Mouse (Mus musculus): ENCODE data around the gene Asb17. TPM values are rescaled to one million over a fixed set of nuclear protein-coding genes. Genes with fewer than 3 reads are reported as not detected.

The Asb17 gene
- polyA plus RNA-seq, 1 experiment = not detected

GRCm38 (mm10) chr3:153806773-153807443 is 37.1 kb upstream of the Asb17 start:
- Histone ChIP-seq H3K4me1 (ENCODE audit: control insufficient read depth, insufficient read depth, low read length) (peaks cover 3% of the 10 kb centered on the region; the same call in 1 of the 2 replicates), H3K27ac (ENCODE audit: insufficient read depth, low read length) (no peak overlapping the region), H3K4me3 (replicated peaks; ENCODE audit: insufficient read depth, low read depth, low read length) (no peak overlapping the region), H3K27me3 (ENCODE audit: control insufficient read depth, insufficient read depth, low read length) (no peaks in the 10 kb centered on the region)
- 86% methylated on average over 9 of the region's 9 CpGs for WGBS
- TF ChIP-seq CTCF (IDR thresholded peaks at IDR 0.05; ENCODE audit: borderline replicate concordance, insufficient read depth, low read depth, low read length) (no peak), POLR2A (IDR thresholded peaks at IDR 0.05; ENCODE audit: borderline replicate concordance, insufficient read depth, low read length) (no peak)
- DNase-seq = no peak

DNA sequence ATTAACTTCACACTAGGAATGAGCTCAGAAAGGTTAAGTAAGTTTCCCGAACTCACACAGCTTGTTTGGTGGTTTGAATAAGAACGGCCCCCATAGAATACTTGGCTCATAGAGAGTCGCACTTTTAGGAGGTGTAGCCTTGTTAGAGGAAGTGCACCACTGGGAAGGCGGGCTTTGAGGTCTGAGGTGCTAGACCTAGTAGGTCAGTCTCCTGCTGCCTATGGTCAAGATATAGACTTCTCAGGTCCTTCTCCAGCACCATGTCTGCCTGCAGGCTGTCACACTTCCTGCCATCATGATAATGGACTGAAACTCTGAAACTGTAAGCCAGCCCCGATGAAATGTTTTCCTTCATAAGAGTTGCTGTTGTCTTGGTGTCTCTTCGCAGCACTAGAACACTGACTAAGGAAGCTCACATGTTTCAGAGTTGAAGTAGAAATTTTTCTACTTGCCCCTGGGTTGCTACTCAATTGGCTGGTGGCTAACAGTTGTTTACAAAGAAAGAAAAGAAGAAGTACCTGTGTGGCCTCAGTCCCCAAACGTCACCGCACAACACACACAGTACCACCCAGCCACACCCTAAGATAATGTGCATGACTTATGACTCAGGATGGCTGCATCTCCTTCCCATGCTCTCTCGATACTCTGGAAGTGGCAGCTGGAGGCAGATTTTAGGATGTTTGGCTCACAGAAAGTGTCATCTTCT is 36.4 kb upstream of the Asb17 start:
- Histone ChIP-seq H3K27ac (ENCODE audit: insufficient read depth, low read length) (no peak overlapping the region), H3K4me3 (replicated peaks; ENCODE audit: insufficient read depth, low read depth, low read length) (no peak overlapping the region), H3K4me1 (ENCODE audit: control insufficient read depth, insufficient read depth, low read length) (peaks cover 3% of the 10 kb centered on the region; the same call in 1 of the 2 replicates), H3K27me3 (ENCODE audit: control insufficient read depth, insufficient read depth, low read length) (no peaks in the 10 kb centered on the region)
- TF ChIP-seq POLR2A (IDR thresholded peaks at IDR 0.05; ENCODE audit: borderline replicate concordance, insufficient read depth, low read length) (no peak), CTCF (IDR thresholded peaks at IDR 0.05; ENCODE audit: borderline replicate concordance, insufficient read depth, low read depth, low read length) (no peak)
- WGBS = 93% methylated on average over 9 of the region's 9 CpGs
- no peak for DNase-seq

GRCm38 (mm10) chr3:153808406-153808805 is 35.6 kb upstream of the Asb17 start:
- 94% methylated on average over 13 of the region's 13 CpGs for WGBS
- no peak for TF ChIP-seq POLR2A (IDR thresholded peaks at IDR 0.05; ENCODE audit: borderline replicate concordance, insufficient read depth, low read length)
- TF ChIP-seq CTCF (IDR thresholded peaks at IDR 0.05; ENCODE audit: borderline replicate concordance, insufficient read depth, low read depth, low read length) = no peak
- H3K4me3 ChIP-seq (replicated peaks; ENCODE audit: insufficient read depth, low read depth, low read length) = no peak overlapping the region
- DNase-seq = no peak
- H3K27ac ChIP-seq (ENCODE audit: insufficient read depth, low read length) = no peak overlapping the region
- H3K4me1 ChIP-seq (ENCODE audit: control insufficient read depth, insufficient read depth, low read length) = peaks cover 3% of the 10 kb centered on the region; the same call in 1 of the 2 replicates
- no peaks in the 10 kb centered on the region for H3K27me3 ChIP-seq (ENCODE audit: control insufficient read depth, insufficient read depth, low read length)

DNA sequence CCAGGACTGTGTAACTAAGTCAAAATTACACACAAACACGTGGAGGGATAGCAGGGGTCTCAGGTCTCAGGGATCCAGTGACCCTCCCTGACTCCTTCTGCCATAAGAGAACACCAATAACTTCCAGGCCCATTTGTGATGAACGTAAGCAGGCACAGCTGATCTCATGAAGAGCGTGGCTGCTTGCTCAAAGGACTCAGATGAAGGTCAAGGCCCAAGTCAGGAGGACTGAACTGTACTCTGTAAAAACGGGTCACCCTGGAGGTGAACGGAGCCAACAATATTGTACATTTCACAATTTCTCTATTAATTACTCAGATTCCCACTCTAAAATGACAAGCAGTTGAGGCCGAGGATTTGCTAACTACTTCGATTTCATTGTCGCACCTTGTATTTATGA is 30.0 kb upstream of the Asb17 start:
- 91% methylated on average over 8 of the region's 8 CpGs for WGBS
- H3K4me1 ChIP-seq (ENCODE audit: control insufficient read depth, insufficient read depth, low read length) = no peaks in the 10 kb centered on the region
- no peak overlapping the region for H3K4me3 ChIP-seq (replicated peaks; ENCODE audit: insufficient read depth, low read depth, low read length)
- DNase-seq = no peak
- no peak for TF ChIP-seq CTCF (IDR thresholded peaks at IDR 0.05; ENCODE audit: borderline replicate concordance, insufficient read depth, low read depth, low read length)
- TF ChIP-seq POLR2A (IDR thresholded peaks at IDR 0.05; ENCODE audit: borderline replicate concordance, insufficient read depth, low read length) = no peak
- H3K27ac ChIP-seq (ENCODE audit: insufficient read depth, low read length) = no peak overlapping the region
- no peaks in the 10 kb centered on the region for H3K27me3 ChIP-seq (ENCODE audit: control insufficient read depth, insufficient read depth, low read length)

DNA sequence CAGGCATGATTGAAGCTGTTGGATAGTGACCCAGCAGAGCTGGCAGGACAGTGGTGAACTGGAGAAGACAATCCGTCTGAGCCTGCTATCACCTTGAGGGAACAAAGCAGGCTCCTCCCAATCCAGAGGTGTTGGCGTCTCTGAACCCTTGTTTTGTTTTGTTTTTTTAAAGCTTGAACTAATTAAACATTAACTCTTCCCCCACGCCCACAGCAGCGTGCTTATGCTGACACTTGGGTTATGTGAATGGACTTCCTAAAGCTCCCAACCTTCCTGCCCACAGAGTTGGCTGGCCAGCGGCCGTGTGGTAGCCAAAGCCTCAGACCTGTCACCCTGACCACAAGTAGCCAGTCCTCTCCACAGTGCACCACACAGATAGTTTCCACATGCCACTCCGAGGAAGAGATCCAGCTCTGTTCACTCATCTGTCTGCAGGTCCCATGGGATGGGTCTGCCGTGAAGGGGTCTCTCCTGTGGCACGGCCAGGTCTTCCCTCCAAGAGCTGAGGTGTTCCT is 26.6 kb upstream of the Asb17 start:
- DNase-seq = no peak
- WGBS = 87% methylated on average over 9 of the region's 9 CpGs
- H3K4me3 ChIP-seq (replicated peaks; ENCODE audit: insufficient read depth, low read depth, low read length) = no peak overlapping the region
- H3K27ac ChIP-seq (ENCODE audit: insufficient read depth, low read length) = no peak overlapping the region
- no peaks in the 10 kb centered on the region for H3K4me1 ChIP-seq (ENCODE audit: control insufficient read depth, insufficient read depth, low read length)
- no peaks in the 10 kb centered on the region for H3K27me3 ChIP-seq (ENCODE audit: control insufficient read depth, insufficient read depth, low read length)
- TF ChIP-seq POLR2A (IDR thresholded peaks at IDR 0.05; ENCODE audit: borderline replicate concordance, insufficient read depth, low read length) (no peak), CTCF (IDR thresholded peaks at IDR 0.05; ENCODE audit: borderline replicate concordance, insufficient read depth, low read depth, low read length) (no peak)

GRCm38 (mm10) chr3:153818723-153819122 is 25.3 kb upstream of the Asb17 start:
- DNase-seq = no peak
- Histone ChIP-seq H3K27ac (ENCODE audit: insufficient read depth, low read length) (no peak overlapping the region), H3K4me1 (ENCODE audit: control insufficient read depth, insufficient read depth, low read length) (peaks cover 3% of the 10 kb centered on the region), H3K4me3 (replicated peaks; ENCODE audit: insufficient read depth, low read depth, low read length) (no peak overlapping the region), H3K27me3 (ENCODE audit: control insufficient read depth, insufficient read depth, low read length) (no peaks in the 10 kb centered on the region)
- TF ChIP-seq POLR2A (IDR thresholded peaks at IDR 0.05; ENCODE audit: borderline replicate concordance, insufficient read depth, low read length) = no peak
- no peak for TF ChIP-seq CTCF (IDR thresholded peaks at IDR 0.05; ENCODE audit: borderline replicate concordance, insufficient read depth, low read depth, low read length)
- 98% methylated on average over 3 of the region's 3 CpGs for WGBS

- Histone ChIP-seq H3K4me3 (replicated peaks; ENCODE audit: insufficient read depth, low read depth, low read length) (no peak overlapping the region), H3K4me1 (ENCODE audit: control insufficient read depth, insufficient read depth, low read length) (peaks cover 10% of the 10 kb centered on the region), H3K27me3 (ENCODE audit: control insufficient read depth, insufficient read depth, low read length) (no peaks in the 10 kb centered on the region), H3K27ac (ENCODE audit: insufficient read depth, low read length) (no peak overlapping the region)
- 68% methylated on average over 9 of the region's 9 CpGs for WGBS
- no peak for DNase-seq
- no peak for TF ChIP-seq CTCF (IDR thresholded peaks at IDR 0.05; ENCODE audit: borderline replicate concordance, insufficient read depth, low read depth, low read length)
- no peak for TF ChIP-seq POLR2A (IDR thresholded peaks at IDR 0.05; ENCODE audit: borderline replicate concordance, insufficient read depth, low read length)
Measured at GRCm38 (mm10) chr3:153819438-153819837, 24.6 kb upstream of the Asb17 start.

Data from cerebellum, adult 2 months (tissue).